Mouse (Mus musculus): ENCODE data around the gene Stat4. TPM values are rescaled to one million over a fixed set of nuclear protein-coding genes. Genes with fewer than 3 reads are reported as not detected.

Stat4 gene
- polyA plus RNA-seq, 1 experiment from 2014 or later = 2.3 TPM

- H3K4me3 ChIP-seq (ENCODE audit: low read depth, low read length) = no peak overlapping the region
- ATAC-seq (replicated peaks; ENCODE audit: insufficient number of reproducible peaks, low FRiP score, low TSS enrichment, low read depth) (no peak), DNase-seq (ENCODE audit: low spot score) (no peak)
- H3K36me3 ChIP-seq (replicated peaks; ENCODE audit: control insufficient read depth, insufficient read depth, low read depth, low read length) = no peaks in the 10 kb centered on the region
- WGBS = 93% methylated on average over 9 of the region's 9 CpGs
- no peak overlapping the region for H3K27ac ChIP-seq (replicated peaks; ENCODE audit: low read depth, low read length)
- no peak overlapping the region for H3K4me2 ChIP-seq (ENCODE audit: low read depth, low read length)
- no peak overlapping the region for H3K9ac ChIP-seq (replicated peaks; ENCODE audit: low read length)
- H3K4me1 ChIP-seq (ENCODE audit: control insufficient read depth, insufficient read depth, low read length) = no peaks in the 10 kb centered on the region
- H3K27me3 ChIP-seq (ENCODE audit: control insufficient read depth, insufficient read depth, low read length) = no peaks in the 10 kb centered on the region
- no peaks in the 10 kb centered on the region for H3K9me3 ChIP-seq (replicated peaks; ENCODE audit: control insufficient read depth, low read length)
Measured at GRCm38 (mm10) chr1:52052910-52053309, 66.0 kb downstream of the Stat4 start.

- DNase-seq (ENCODE audit: low spot score) = no peak
- no peaks in the 10 kb centered on the region for H3K4me1 ChIP-seq (ENCODE audit: control insufficient read depth, insufficient read depth, low read length)
- no peaks in the 10 kb centered on the region for H3K9me3 ChIP-seq (replicated peaks; ENCODE audit: control insufficient read depth, low read length)
- H3K4me2 ChIP-seq (ENCODE audit: low read depth, low read length) = no peak overlapping the region
- no peaks in the 10 kb centered on the region for H3K27me3 ChIP-seq (ENCODE audit: control insufficient read depth, insufficient read depth, low read length)
- no peak overlapping the region for H3K9ac ChIP-seq (replicated peaks; ENCODE audit: low read length)
- ATAC-seq (replicated peaks; ENCODE audit: insufficient number of reproducible peaks, low FRiP score, low TSS enrichment, low read depth) = no peak
- no peaks in the 10 kb centered on the region for H3K36me3 ChIP-seq (replicated peaks; ENCODE audit: control insufficient read depth, insufficient read depth, low read depth, low read length)
- H3K27ac ChIP-seq (replicated peaks; ENCODE audit: low read depth, low read length) = no peak overlapping the region
- 87% methylated on average over 4 of the region's 4 CpGs for WGBS
- H3K4me3 ChIP-seq (ENCODE audit: low read depth, low read length) = no peak overlapping the region
Measured at GRCm38 (mm10) chr1:52055947-52056346, 69.0 kb downstream of the Stat4 start.

DNA sequence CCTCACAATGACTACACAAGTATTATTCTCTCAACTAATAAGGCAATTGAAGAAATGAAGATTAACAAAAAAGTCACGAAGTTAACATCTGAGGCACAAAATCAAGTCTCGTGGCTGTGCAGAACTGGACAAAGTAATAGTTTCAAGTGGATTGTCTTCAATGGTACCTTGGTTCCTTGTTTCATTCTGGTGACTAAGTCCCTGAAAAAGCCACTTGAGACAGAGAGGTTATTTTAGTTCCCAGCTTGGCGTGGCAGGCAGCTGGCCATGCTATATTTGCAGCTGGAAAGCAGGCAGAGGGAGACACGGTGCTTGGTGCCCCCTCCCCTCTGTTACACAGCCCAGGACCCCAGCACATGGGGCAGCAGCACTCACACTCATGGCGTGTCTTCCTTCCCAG is 70.2 kb downstream of the Stat4 start:
- no peaks in the 10 kb centered on the region for H3K36me3 ChIP-seq (replicated peaks; ENCODE audit: control insufficient read depth, insufficient read depth, low read depth, low read length)
- no peak overlapping the region for H3K9ac ChIP-seq (replicated peaks; ENCODE audit: low read length)
- ATAC-seq (replicated peaks; ENCODE audit: insufficient number of reproducible peaks, low FRiP score, low TSS enrichment, low read depth) (no peak), DNase-seq (ENCODE audit: low spot score) (no peak)
- no peak overlapping the region for H3K4me3 ChIP-seq (ENCODE audit: low read depth, low read length)
- H3K4me2 ChIP-seq (ENCODE audit: low read depth, low read length) = no peak overlapping the region
- H3K27me3 ChIP-seq (ENCODE audit: control insufficient read depth, insufficient read depth, low read length) = no peaks in the 10 kb centered on the region
- WGBS = 75% methylated on average over 5 of the region's 5 CpGs
- H3K9me3 ChIP-seq (replicated peaks; ENCODE audit: control insufficient read depth, low read length) = no peaks in the 10 kb centered on the region
- no peaks in the 10 kb centered on the region for H3K4me1 ChIP-seq (ENCODE audit: control insufficient read depth, insufficient read depth, low read length)
- H3K27ac ChIP-seq (replicated peaks; ENCODE audit: low read depth, low read length) = no peak overlapping the region

- Histone ChIP-seq H3K4me1 (ENCODE audit: control insufficient read depth, insufficient read depth, low read length) (no peaks in the 10 kb centered on the region), H3K4me2 (ENCODE audit: low read depth, low read length) (no peak overlapping the region), H3K9ac (replicated peaks; ENCODE audit: low read length) (no peak overlapping the region), H3K9me3 (replicated peaks; ENCODE audit: control insufficient read depth, low read length) (no peaks in the 10 kb centered on the region), H3K27me3 (ENCODE audit: control insufficient read depth, insufficient read depth, low read length) (no peaks in the 10 kb centered on the region), H3K27ac (replicated peaks; ENCODE audit: low read depth, low read length) (no peak overlapping the region), H3K36me3 (replicated peaks; ENCODE audit: control insufficient read depth, insufficient read depth, low read depth, low read length) (no peaks in the 10 kb centered on the region), H3K4me3 (ENCODE audit: low read depth, low read length) (no peak overlapping the region)
- no peak for DNase-seq (ENCODE audit: low spot score)
- ATAC-seq (replicated peaks; ENCODE audit: insufficient number of reproducible peaks, low FRiP score, low TSS enrichment, low read depth) = no peak
- WGBS = 93% methylated on average over 1 of the region's 1 CpGs
Measured at GRCm38 (mm10) chr1:52066276-52066675, 79.3 kb downstream of the Stat4 start.

GRCm38 (mm10) chr1:52066694-52067093 is 79.7 kb downstream of the Stat4 start:
- Histone ChIP-seq H3K27me3 (ENCODE audit: control insufficient read depth, insufficient read depth, low read length) (no peaks in the 10 kb centered on the region), H3K9ac (replicated peaks; ENCODE audit: low read length) (no peak overlapping the region), H3K9me3 (replicated peaks; ENCODE audit: control insufficient read depth, low read length) (no peaks in the 10 kb centered on the region), H3K4me1 (ENCODE audit: control insufficient read depth, insufficient read depth, low read length) (no peaks in the 10 kb centered on the region), H3K4me2 (ENCODE audit: low read depth, low read length) (no peak overlapping the region), H3K4me3 (ENCODE audit: low read depth, low read length) (no peak overlapping the region), H3K27ac (replicated peaks; ENCODE audit: low read depth, low read length) (no peak overlapping the region), H3K36me3 (replicated peaks; ENCODE audit: control insufficient read depth, insufficient read depth, low read depth, low read length) (no peaks in the 10 kb centered on the region)
- ATAC-seq (replicated peaks; ENCODE audit: insufficient number of reproducible peaks, low FRiP score, low TSS enrichment, low read depth) (no peak), DNase-seq (ENCODE audit: low spot score) (no peak)
- 85% methylated on average over 3 of the region's 3 CpGs for WGBS

DNA sequence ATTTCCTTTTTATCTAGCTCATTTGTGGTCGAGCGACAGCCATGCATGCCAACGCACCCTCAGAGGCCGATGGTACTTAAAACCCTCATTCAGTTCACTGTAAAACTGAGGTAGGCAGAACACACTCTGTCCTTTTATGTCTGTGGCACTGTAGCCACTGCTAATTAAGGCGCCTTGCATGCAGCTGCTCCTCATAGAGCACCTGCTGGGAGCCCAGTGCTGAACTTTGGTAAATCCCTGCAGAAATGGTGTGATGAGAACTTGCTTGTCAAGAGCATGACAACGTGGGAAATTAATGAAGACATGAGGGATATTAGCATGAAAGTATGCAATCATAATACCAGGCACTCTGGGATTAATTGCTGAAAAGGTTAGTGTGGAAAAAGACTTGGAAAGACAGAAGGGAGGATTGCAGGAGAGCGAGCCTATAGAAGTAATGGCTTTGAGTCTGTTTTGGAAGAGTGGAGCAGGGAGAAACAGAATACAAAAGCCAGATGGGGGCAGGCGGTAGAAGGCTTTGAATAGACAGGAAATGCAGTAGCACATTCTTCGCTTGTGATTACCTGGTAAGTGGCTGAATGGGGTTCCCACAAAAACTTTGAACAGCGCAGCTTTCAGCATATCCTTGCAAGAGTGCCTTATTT is 92.9 kb downstream of the Stat4 start:
- Histone ChIP-seq H3K9ac (replicated peaks; ENCODE audit: low read length) (no peak overlapping the region), H3K27ac (replicated peaks; ENCODE audit: low read depth, low read length) (no peak overlapping the region), H3K4me3 (ENCODE audit: low read depth, low read length) (no peak overlapping the region), H3K4me1 (ENCODE audit: control insufficient read depth, insufficient read depth, low read length) (no peaks in the 10 kb centered on the region), H3K4me2 (ENCODE audit: low read depth, low read length) (no peak overlapping the region), H3K9me3 (replicated peaks; ENCODE audit: control insufficient read depth, low read length) (no peaks in the 10 kb centered on the region), H3K36me3 (replicated peaks; ENCODE audit: control insufficient read depth, insufficient read depth, low read depth, low read length) (no peaks in the 10 kb centered on the region), H3K27me3 (ENCODE audit: control insufficient read depth, insufficient read depth, low read length) (no peaks in the 10 kb centered on the region)
- DNase-seq (ENCODE audit: low spot score) (peak; percentile 42), ATAC-seq (replicated peaks; ENCODE audit: insufficient number of reproducible peaks, low FRiP score, low TSS enrichment, low read depth) (peak; percentile 76)
- 8% methylated on average over 10 of the region's 10 CpGs for WGBS

DNA sequence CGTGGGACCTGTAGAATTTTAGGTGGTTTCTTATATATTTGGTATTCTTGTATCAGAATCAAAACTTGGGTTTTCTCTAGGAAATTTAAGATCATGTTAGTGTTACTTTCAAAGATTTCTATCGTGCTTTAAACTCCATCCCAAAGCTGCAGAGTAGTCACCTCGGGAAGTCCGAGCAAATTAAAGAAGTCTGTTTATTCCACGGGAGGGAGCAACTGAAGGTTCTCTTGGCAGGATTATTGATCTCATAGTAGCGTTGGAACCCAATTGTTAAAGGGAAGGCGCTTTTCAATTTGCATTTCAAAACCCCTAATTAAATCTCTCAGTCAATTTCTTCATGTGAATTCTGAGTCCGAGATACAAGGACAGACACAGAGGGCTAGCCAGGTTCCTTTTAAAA is 93.4 kb downstream of the Stat4 start:
- DNase-seq (ENCODE audit: low spot score) (no peak), ATAC-seq (replicated peaks; ENCODE audit: insufficient number of reproducible peaks, low FRiP score, low TSS enrichment, low read depth) (no peak)
- H3K4me3 ChIP-seq (ENCODE audit: low read depth, low read length) = no peak overlapping the region
- H3K4me2 ChIP-seq (ENCODE audit: low read depth, low read length) = no peak overlapping the region
- H3K27me3 ChIP-seq (ENCODE audit: control insufficient read depth, insufficient read depth, low read length) = no peaks in the 10 kb centered on the region
- no peak overlapping the region for H3K9ac ChIP-seq (replicated peaks; ENCODE audit: low read length)
- no peak overlapping the region for H3K27ac ChIP-seq (replicated peaks; ENCODE audit: low read depth, low read length)
- no peaks in the 10 kb centered on the region for H3K9me3 ChIP-seq (replicated peaks; ENCODE audit: control insufficient read depth, low read length)
- WGBS = 13% methylated on average over 8 of the region's 8 CpGs
- no peaks in the 10 kb centered on the region for H3K4me1 ChIP-seq (ENCODE audit: control insufficient read depth, insufficient read depth, low read length)
- H3K36me3 ChIP-seq (replicated peaks; ENCODE audit: control insufficient read depth, insufficient read depth, low read depth, low read length) = no peaks in the 10 kb centered on the region

DNA sequence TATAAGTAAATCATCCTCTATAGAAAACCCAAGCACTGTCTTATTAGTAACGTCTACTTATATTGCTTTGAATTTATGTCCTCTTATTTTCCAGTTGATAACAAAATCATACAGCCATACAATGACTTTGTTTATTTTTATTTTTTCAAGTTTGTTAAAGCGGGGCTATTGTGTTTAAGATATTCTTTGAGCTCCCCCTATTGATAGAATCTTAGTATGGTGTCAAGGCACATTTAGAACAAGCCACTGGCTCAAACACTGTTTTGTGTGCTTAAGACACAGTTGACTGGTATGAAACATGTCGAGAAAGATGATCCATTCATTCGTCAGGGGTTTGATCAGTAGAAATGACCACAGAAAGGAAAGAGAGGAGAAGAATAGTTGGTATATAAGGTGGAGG is 99.3 kb downstream of the Stat4 start:
- peak; percentile 21 for DNase-seq (ENCODE audit: low spot score)
- Histone ChIP-seq H3K27ac (replicated peaks; ENCODE audit: low read depth, low read length) (no peak overlapping the region), H3K27me3 (ENCODE audit: control insufficient read depth, insufficient read depth, low read length) (no peaks in the 10 kb centered on the region), H3K36me3 (replicated peaks; ENCODE audit: control insufficient read depth, insufficient read depth, low read depth, low read length) (no peaks in the 10 kb centered on the region), H3K4me3 (ENCODE audit: low read depth, low read length) (no peak overlapping the region), H3K4me1 (ENCODE audit: control insufficient read depth, insufficient read depth, low read length) (no peaks in the 10 kb centered on the region), H3K9me3 (replicated peaks; ENCODE audit: control insufficient read depth, low read length) (no peaks in the 10 kb centered on the region), H3K4me2 (ENCODE audit: low read depth, low read length) (no peak overlapping the region), H3K9ac (replicated peaks; ENCODE audit: low read length) (no peak overlapping the region)
- WGBS = 36% methylated on average over 4 of the region's 4 CpGs
- ATAC-seq (replicated peaks; ENCODE audit: insufficient number of reproducible peaks, low FRiP score, low TSS enrichment, low read depth) = no peak
